Mouse (Mus musculus): ENCODE results near the gene Olfml1. TPM values are rescaled to one million over a fixed set of nuclear protein-coding genes. Genes with fewer than 3 reads are reported as not detected.

Olfml1 gene
- polyA plus RNA-seq (2017; shearing (Covaris generic)): not detected

GRCm38 (mm10) chr7:107567261-107567671 lies at the start of gene Olfml1:
Gene Olfml1, plus strand, starts transcription at chr7:107567446.
- no peak for ATAC-seq

- ATAC-seq: no peak
These were observed 47.8 kb upstream of the Olfml1 start for GRCm38 (mm10) chr7:107519256-107520025.

- ATAC-seq: no peak
These were observed 45.8 kb upstream of the Olfml1 start for GRCm38 (mm10) chr7:107521411-107521810.

- no peak for ATAC-seq
These were observed 40.9 kb upstream of the Olfml1 start for GRCm38 (mm10) chr7:107526299-107526698.

GRCm38 (mm10) chr7:107528169-107528772 lies 39.0 kb upstream of the Olfml1 start:
- ATAC-seq: no peak

- no peak for ATAC-seq
These were observed 37.9 kb upstream of the Olfml1 start for GRCm38 (mm10) chr7:107529364-107529763.

- no peak for ATAC-seq
These were observed 31.9 kb upstream of the Olfml1 start for GRCm38 (mm10) chr7:107535311-107535710.

- ATAC-seq: no peak
These were observed 30.7 kb upstream of the Olfml1 start for GRCm38 (mm10) chr7:107536516-107536915.

- ATAC-seq: no peak
These were observed 27.2 kb upstream of the Olfml1 start for GRCm38 (mm10) chr7:107540034-107540433.

GRCm38 (mm10) chr7:107545011-107545410 lies 22.2 kb upstream of the Olfml1 start:
- ATAC-seq: no peak

- ATAC-seq: no peak
These were observed 19.4 kb upstream of the Olfml1 start for GRCm38 (mm10) chr7:107547872-107548271.

GRCm38 (mm10) chr7:107553461-107553860 lies 13.8 kb upstream of the Olfml1 start:
- ATAC-seq: no peak

GRCm38 (mm10) chr7:107555906-107556305 lies 11.3 kb upstream of the Olfml1 start:
- ATAC-seq: no peak

GRCm38 (mm10) chr7:107560675-107561074 lies 6.6 kb upstream of the Olfml1 start:
- no peak for ATAC-seq

GRCm38 (mm10) chr7:107561584-107561983 lies 5.7 kb upstream of the Olfml1 start:
- ATAC-seq: no peak

GRCm38 (mm10) chr7:107563727-107564126 lies 3.5 kb upstream of the Olfml1 start:
- no peak for ATAC-seq

- no peak for ATAC-seq
These were observed 428 bp downstream of the Olfml1 start for GRCm38 (mm10) chr7:107567674-107568073.

- no peak for ATAC-seq
These were observed 1.7 kb downstream of the Olfml1 start for GRCm38 (mm10) chr7:107568971-107569370.

- no peak for ATAC-seq
These were observed 6.6 kb downstream of the Olfml1 start for GRCm38 (mm10) chr7:107573856-107574255.

GRCm38 (mm10) chr7:107574276-107574675 lies 7.0 kb downstream of the Olfml1 start:
- no peak for ATAC-seq

- no peak for ATAC-seq
These were observed 25.4 kb downstream of the Olfml1 start for GRCm38 (mm10) chr7:107592641-107593040.

GRCm38 (mm10) chr7:107593904-107594303 lies 26.7 kb downstream of the Olfml1 start:
- no peak for ATAC-seq

GRCm38 (mm10) chr7:107594325-107594856 lies 27.1 kb downstream of the Olfml1 start:
- ATAC-seq: peak; percentile 73

GRCm38 (mm10) chr7:107594857-107595402 lies 27.7 kb downstream of the Olfml1 start, which contains the start of gene Ppfibp2:
Gene Ppfibp2, plus strand, starts transcription at chr7:107595207.
- ATAC-seq: peak; percentile 82

All from activated CD4-positive, CD25-positive, alpha-beta regulatory T cell, adult 4 months (primary cell).